ENCODE assay signal across 2 mouse cellular contexts in genomic region chr11:79698542-79698941, GRCm38 (mm10).
DNase-seq lines count a peak whose midpoint lies in the region; TF ChIP-seq lines count a peak whose summit lies in the region.
"Not testable (repeated sequence)": the region's sequence is repeated elsewhere in the genome, so short reads cannot be mapped to it uniquely, and the experiment has no call there.

No protein-coding gene starts in this region.

- H3K79me2 ChIP-seq in CH12.LX (replicated peaks; ENCODE audit: control insufficient read depth, extremely low read depth, insufficient read depth, poor library complexity, severe bottlenecking); MEL (ENCODE audit: control insufficient read depth, insufficient read depth, low read length, poor library complexity): not testable (repeated sequence)

- not testable (repeated sequence) for H3K4me2 ChIP-seq in CH12.LX (ENCODE audit: insufficient read depth, low read depth, poor library complexity, severe bottlenecking)

- not testable (repeated sequence) for H3K4me3 ChIP-seq in CH12.LX (replicated peaks in 1 of 3; ENCODE audit: low read depth in 2 of 3, low read length in 2 of 3, poor library complexity in 1 of 3); MEL (ENCODE audit: control insufficient read depth in 1 of 2, insufficient read depth in 1 of 2, low read depth in 2 of 2, low read length in 2 of 2)

- peaks cover 0 to 27% of the 10 kb centered on the region in 2 experiments; a peak in 2 of 4 replicates for H3K4me1 ChIP-seq in CH12.LX (ENCODE audit: control insufficient read depth in 1 of 2, insufficient read depth in 2 of 2)
- H3K4me1 ChIP-seq in MEL (ENCODE audit: control insufficient read depth in 1 of 2, insufficient read depth in 2 of 2, low read length in 2 of 2), result not testable (repeated sequence)

- peaks cover 21 to 81% of the 10 kb centered on the region in 2 experiments for H3K36me3 ChIP-seq in CH12.LX (replicated peaks in 1 of 2; ENCODE audit: control insufficient read depth in 1 of 2, insufficient read depth in 1 of 2, low read length in 1 of 2)
- H3K36me3 ChIP-seq in MEL (ENCODE audit: control insufficient read depth in 1 of 2, insufficient read depth in 2 of 2, low read length in 2 of 2), result not testable (repeated sequence)

- not testable (repeated sequence) for TF ChIP-seq RAD21 in CH12.LX (IDR thresholded peaks at IDR 0.05; ENCODE audit: low read depth, low read length); MEL (IDR thresholded peaks at IDR 0.05; ENCODE audit: low read depth, low read length)

- not testable (repeated sequence) for TF ChIP-seq POLR2A in CH12.LX (IDR thresholded peaks at IDR 0.05; ENCODE audit: low read depth, low read length); MEL (IDR thresholded peaks at IDR 0.05; ENCODE audit: control insufficient read depth in 1 of 2, insufficient read depth in 1 of 2, low read depth in 1 of 2, low read length in 2 of 2, poor library complexity in 1 of 2)

- not testable (repeated sequence) for DNase-seq in CH12.LX (ENCODE audit: extremely low read depth); MEL (ENCODE audit: low read depth, low spot score)

- H3K9ac ChIP-seq in CH12.LX (ENCODE audit: insufficient read depth, low read depth); MEL (ENCODE audit: control insufficient read depth, low read depth, low read length, poor library complexity, severe bottlenecking): not testable (repeated sequence)

- in situ Hi-C loops in CH12.LX (cut with MboI; ENCODE audit: low pct_ligation_motif_present, low pct_unique_long_range_greater_than_20kb, low sequenced_read_pairs), result not testable (repeated sequence)

- H3K27me3 ChIP-seq in CH12.LX (replicated peaks); MEL (ENCODE audit: control insufficient read depth in 1 of 2, insufficient read depth in 2 of 2, low read length in 2 of 2): not testable (repeated sequence)

- not testable (repeated sequence) for TF ChIP-seq EP300 in CH12.LX (IDR thresholded peaks at IDR 0.05; ENCODE audit: low read length); MEL (IDR thresholded peaks at IDR 0.05; ENCODE audit: low read depth in 1 of 2, low read length in 2 of 2)

- not testable (repeated sequence) for H3K27ac ChIP-seq in CH12.LX (ENCODE audit: insufficient read depth, low read depth); MEL (ENCODE audit: control insufficient read depth, low read depth, low read length)

- dilution Hi-C loops in CH12.LX (cut with MboI; ENCODE audit: extremely low pct_ligation_motif_present, extremely low pct_unique_long_range_greater_than_20kb, low sequenced_read_pairs), result not testable (repeated sequence)

- TF ChIP-seq CTCF in CH12.LX (conservative IDR thresholded peaks at IDR 0.05 in 1 of 2, IDR thresholded peaks at IDR 0.05 in 1 of 2; ENCODE audit: low read depth in 2 of 2, low read length in 2 of 2); MEL (IDR thresholded peaks at IDR 0.05 in 2 of 3, conservative IDR thresholded peaks at IDR 0.05 in 1 of 3; ENCODE audit: control insufficient read depth in 1 of 3, insufficient read depth in 1 of 3, low read depth in 2 of 3, low read length in 3 of 3, poor library complexity in 1 of 3, severe bottlenecking in 1 of 3): not testable (repeated sequence)

- not testable (repeated sequence) for H3K9me3 ChIP-seq in CH12.LX (replicated peaks; ENCODE audit: low read length); MEL (replicated peaks; ENCODE audit: insufficient read depth, low read length)

TF ChIP-seq in CH12.LX, 34 proteins besides CTCF, POLR2A, EP300 and RAD21:
- 0 out of 2 replicates have a peak, but pooled peaks have one; percentile 41 for TF ChIP-seq TBP (conservative IDR thresholded peaks at IDR 0.05; ENCODE audit: low read depth, low read length)
TF ChIP-seq in CH12.LX: peak in this region for 1; not testable (repeated sequence) for 33.

TF ChIP-seq in MEL, 35 proteins besides CTCF, POLR2A, EP300 and RAD21:
- 0 out of 2 replicates have a peak, but pooled peaks have one; percentile 2 for TF ChIP-seq ZNF384 (IDR thresholded peaks at IDR 0.05; ENCODE audit: low read depth, low read length)
- TF ChIP-seq TBP (IDR thresholded peaks at IDR 0.05; ENCODE audit: low read depth, low read length), result peak; percentile 98
